Mouse (Mus musculus): Measurements from ENCODE around the gene Prnd.

DNA sequence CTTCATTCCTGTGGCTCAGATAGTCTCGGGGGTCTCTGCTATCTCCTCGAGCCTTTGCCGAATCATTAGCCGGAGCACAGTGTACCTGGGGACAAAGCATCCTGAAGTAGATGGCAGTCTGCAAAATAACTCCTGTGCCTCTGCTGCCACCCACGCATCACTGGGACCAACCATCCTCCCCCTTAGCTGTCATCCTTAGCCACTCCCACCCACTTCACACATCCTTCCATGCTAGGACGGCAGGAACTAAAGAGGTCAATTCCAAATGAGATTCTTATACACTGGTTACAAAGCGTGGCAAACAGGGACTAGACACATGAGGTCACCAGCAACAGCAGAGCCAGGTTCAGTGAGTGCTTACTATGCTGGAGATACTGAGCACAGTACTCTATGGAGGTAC is 45.7 kb downstream of the Prnd start:
- TF ChIP-seq POLR2A (IDR thresholded peaks at IDR 0.05; ENCODE audit: borderline replicate concordance, low read depth, low read length) (no peak), CTCF (IDR thresholded peaks at IDR 0.05; ENCODE audit: low read depth, low read length) (no peak)

Measured in bone marrow macrophage, adult 2 months (primary cell).